Mouse (Mus musculus) cerebellum, adult 2 months (tissue): ENCODE results near the gene Dact3.

ENCODE experiments used
- CTCF ChIP-seq: fragments of 200-500 bp; IDR thresholded peaks from 2 replicates; pipeline ENCODE4 v1.5.1; 2011; ENCODE audit warnings: low read depth, mild to moderate bottlenecking, control low read depth, low read length, moderate library complexity, borderline replicate concordance; ENCODE audit not compliant: insufficient read depth
- POLR2A ChIP-seq: fragments of 200-500 bp; IDR thresholded peaks from 2 replicates; pipeline ENCODE4 v1.6.1; 2011; ENCODE audit warnings: low read length, control low read depth, borderline replicate concordance; ENCODE audit not compliant: insufficient read depth

DNA sequence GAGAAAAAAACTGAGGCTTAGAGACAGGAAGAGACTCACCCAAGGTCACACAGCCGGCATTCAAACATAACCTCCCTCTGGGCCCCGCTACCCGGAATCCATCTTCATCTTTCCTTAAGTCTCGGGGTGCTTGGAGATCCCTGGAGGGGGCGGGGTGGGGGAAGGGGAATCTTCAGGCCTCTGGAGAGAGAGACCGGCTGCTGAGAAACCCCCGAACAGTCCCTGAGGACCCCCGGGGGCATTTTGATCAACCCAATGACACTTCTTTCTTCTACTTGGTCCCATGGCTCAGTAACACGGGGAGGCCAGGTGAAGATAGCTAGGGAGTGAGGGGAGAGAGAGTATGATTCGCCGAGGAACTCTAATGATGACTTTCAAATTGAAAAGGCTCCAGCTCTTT is 889 bp downstream of the Dact3 start:
- TF ChIP-seq CTCF, result no peak
- TF ChIP-seq POLR2A, result no peak
